13 mouse cellular contexts compared by ENCODE assay signal in genomic region chr19:45630953-45631352, GRCm38 (mm10). TPM values are rescaled to one million over a fixed set of nuclear protein-coding genes. Genes with fewer than 3 reads are reported as not detected.
A peak's percentile ranks its signal among the peaks of the same experiment; 100 is the strongest.
DNase-seq lines count a peak whose midpoint lies in the region; ATAC-seq and TF ChIP-seq lines count a peak whose summit lies in the region.
"Had no signal": no experiment of that assay in that cellular context is flagged by ENCODE, and none has a peak within 500 bp of the region (broad histone marks: within the 10 kb centered on the region; RNA-seq: fewer than 3 reads in every experiment).

No protein-coding gene starts in this region.

- H3K27me3 ChIP-seq in heart, postnatal 0 days (ENCODE audit: control insufficient read depth, insufficient read depth, low read length) = no peaks in the 10 kb centered on the region
- H3K27me3 ChIP-seq: forebrain, embryonic 15.5 days; limb, embryonic 15.5 days had no signal

- no peak for TF ChIP-seq EP300 in heart, postnatal 0 days (IDR thresholded peaks at IDR 0.05; ENCODE audit: low read depth)

- no peak overlapping the region; the same call in 1 of the 2 replicates for H3K4me3 ChIP-seq in heart, postnatal 0 days (ENCODE audit: low read depth, low read length)
- H3K4me3 ChIP-seq: forebrain, embryonic 15.5 days; left cerebral cortex, adult 2 months; limb, embryonic 15.5 days had no signal

- peaks cover 57% of the 10 kb centered on the region for H3K36me3 ChIP-seq in heart, postnatal 0 days (replicated peaks; ENCODE audit: control insufficient read depth, insufficient read depth, low read length)

- 0 out of 2 replicates have a peak overlapping the region, but pooled peaks have one; percentile 22 for H3K27ac ChIP-seq in heart, postnatal 0 days (ENCODE audit: low read depth)
- H3K27ac ChIP-seq: forebrain, embryonic 15.5 days; left cerebral cortex, adult 2 months; limb, embryonic 15.5 days had no signal

- no peak for TF ChIP-seq CTCF in heart, postnatal 0 days (IDR thresholded peaks at IDR 0.05; ENCODE audit: low read depth)

- no peak for ATAC-seq in heart, postnatal 0 days (ENCODE audit: insufficient read depth, low read depth)
- peak; percentile 84 for ATAC-seq in granulocyte monocyte progenitor cell, adult 5-6 weeks (replicated peaks; ENCODE audit: poor library complexity, severe bottlenecking)
- peak; percentile 27; the same call in 1 of the 2 replicates for ATAC-seq in megakaryocyte, adult 5-6 weeks (ENCODE audit: poor library complexity, severe bottlenecking)
- ATAC-seq: forebrain, embryonic 15.5 days had no signal

- no peaks in the 10 kb centered on the region for H3K9me3 ChIP-seq in heart, postnatal 0 days (replicated peaks; ENCODE audit: control insufficient read depth, low read length)
- H3K9me3 ChIP-seq: forebrain, embryonic 15.5 days; limb, embryonic 15.5 days had no signal

- H3K4me2 ChIP-seq in heart, postnatal 0 days (ENCODE audit: low read depth, low read length) = peak overlapping the region; percentile 22; the same call in 1 of the 2 replicates
- H3K4me2 ChIP-seq: forebrain, embryonic 15.5 days; limb, embryonic 15.5 days had no signal

- 44% methylated on average over 5 of the region's 5 CpGs for WGBS in heart, postnatal 0 days

- H3K9ac ChIP-seq in heart, postnatal 0 days (replicated peaks; ENCODE audit: low read depth, low read length) = peak overlapping the region; percentile 25; the same call in 1 of the 2 replicates
- H3K9ac ChIP-seq: forebrain, embryonic 15.5 days; limb, embryonic 15.5 days had no signal

- H3K4me1 ChIP-seq in heart, postnatal 0 days (ENCODE audit: control insufficient read depth, insufficient read depth) = peaks cover 9% of the 10 kb centered on the region
- H3K4me1 ChIP-seq: forebrain, embryonic 15.5 days; limb, embryonic 15.5 days had no signal

- no peak for DNase-seq in heart, postnatal 0 days (ENCODE audit: low spot score)
- no peak for DNase-seq in heart, adult 18-20 months
- DNase-seq in thymus, postnatal 36 days = peak; percentile 65 to 74
- no peak for DNase-seq in gastrocnemius, postnatal 25 days
- no peak for DNase-seq in embryo, embryonic 11 days
- no peak for DNase-seq in adrenal gland, adult 2 months
- DNase-seq: cerebellum, postnatal 25 days; kidney, postnatal 25 days had no signal

RNA-seq across cellular contexts. Expression of gene Fbxw4, which starts 29.2 kb away (rescaled TPM):
- 43.7 and 53.1 TPM in 2 replicates for total RNA-seq in heart, postnatal 0 days (2014; rRNA removed; ENCODE audit: low replicate concordance)
- polyA plus RNA-seq in heart, postnatal 0 days (2015; fragmentation: Nextera tagmentation; extraction: Ambion mirVana) = 3.0 and 3.6 TPM in 2 replicates
- total RNA-seq in heart, adult 18-20 months (2021) = 10 to 100 TPM; 26.9 to 31.0 TPM
- total RNA-seq in granulocyte monocyte progenitor cell, adult 5-6 weeks (2014; fragmentation: Nextera tagmentation) = 54.3 and 54.8 TPM in 2 replicates
- 24.4 and 39.0 TPM in 2 replicates for total RNA-seq in granulocyte monocyte progenitor cell, adult 5-6 weeks (2017)
- 40.2 and 41.0 TPM in 2 replicates for total RNA-seq in megakaryocyte, adult 5-6 weeks (2015)
- total RNA-seq in megakaryocyte, adult 5-6 weeks (2017) = 58.0 and 58.1 TPM in 2 replicates
- 10 to 100 TPM; 20.4 to 23.7 TPM for total RNA-seq in gastrocnemius, postnatal 25 days (2021)
- total RNA-seq in adrenal gland, adult 2 months (2021) = 10 to 100 TPM; 30.0 to 34.4 TPM
- 145 and 199 TPM in 2 replicates for polyA plus RNA-seq in adrenal gland, adult 2 months (2012; rRNA removed)

Comparison
In these comparisons a context has a peak if more than half of its experiments do, and no peak if none do; other contexts are left out.
1. DNase-seq: peak in thymus, postnatal 36 days (2 of 2); none in heart, postnatal 0 days (single experiment), heart, adult 18-20 months (0 of 2), gastrocnemius, postnatal 25 days (single experiment), embryo, embryonic 11 days (single experiment) and adrenal gland, adult 2 months (single experiment).